Mouse (Mus musculus) gastrocnemius, postnatal 36 days (tissue): ENCODE data around the gene Thsd7b. TPM values are rescaled to one million over a fixed set of nuclear protein-coding genes. Genes with fewer than 3 reads are reported as not detected.

Experiments used
- DNase-seq, 2 experiments: peaks; one replicate each; pipeline ENCODE4 v3.0.0; 2022
- intact Hi-C: fragments of 180-260 bp; cut with DNase I; formaldehyde crosslinking; loops from one replicate; pipeline ENCODE4 v1.15.1; 2025
- total RNA-seq, 2 experiments: library from RNA; stranded (reverse); gene quantifications; 2 replicates each; pipeline ENCODE4 v1.2.3; 2021

Thsd7b gene
- total RNA-seq, 2 experiments from 2014 or later = 0.27 to 0.51 TPM

GRCm38 (mm10) chr1:129501707-129502106 is 228.6 kb downstream of the Thsd7b start:
- DNase-seq = no peak
- intact Hi-C loops = no loop called here

GRCm38 (mm10) chr1:129516379-129516778 is 243.3 kb downstream of the Thsd7b start:
- intact Hi-C loops = no loop called here
- no peak for DNase-seq

GRCm38 (mm10) chr1:129519751-129520150 is 246.6 kb downstream of the Thsd7b start:
- DNase-seq = no peak
- intact Hi-C loops = no loop called here

- no peak for DNase-seq
Observed at GRCm38 (mm10) chr1:129526967-129527366, 253.9 kb downstream of the Thsd7b start.

GRCm38 (mm10) chr1:129532206-129532605 is 259.1 kb downstream of the Thsd7b start:
- intact Hi-C loops = no loop called here

More at GRCm38 (mm10) chr1:129526967-129527366, 253.9 kb downstream of the Thsd7b start:
- intact Hi-C loops = no loop called here

GRCm38 (mm10) chr1:129538508-129538907 is 265.4 kb downstream of the Thsd7b start:
- intact Hi-C loops = no loop called here
- no peak for DNase-seq

More at GRCm38 (mm10) chr1:129532206-129532605, 259.1 kb downstream of the Thsd7b start:
- DNase-seq = no peak

GRCm38 (mm10) chr1:129538970-129539369 is 265.9 kb downstream of the Thsd7b start:
- DNase-seq = no peak
- intact Hi-C loops = no loop called here

GRCm38 (mm10) chr1:129540751-129541150 is 267.6 kb downstream of the Thsd7b start:
- intact Hi-C loops = no loop called here
- no peak for DNase-seq

- intact Hi-C loops = no loop called here
- DNase-seq = no peak
Observed at GRCm38 (mm10) chr1:129542563-129543146, 269.6 kb downstream of the Thsd7b start.

- intact Hi-C loops = no loop called here
- no peak for DNase-seq
Observed at GRCm38 (mm10) chr1:129543169-129543568, 270.1 kb downstream of the Thsd7b start.

- intact Hi-C loops = no loop called here
- DNase-seq = no peak
Observed at GRCm38 (mm10) chr1:129558054-129558453, 285.0 kb downstream of the Thsd7b start.

GRCm38 (mm10) chr1:129559137-129559536 is 286.0 kb downstream of the Thsd7b start:
- DNase-seq = no peak
- intact Hi-C loops = no loop called here

GRCm38 (mm10) chr1:129559812-129560211 is 286.7 kb downstream of the Thsd7b start:
- no peak for DNase-seq
- intact Hi-C loops = no loop called here

- intact Hi-C loops = no loop called here
- DNase-seq = no peak
Observed at GRCm38 (mm10) chr1:129562707-129563106, 289.6 kb downstream of the Thsd7b start.

- intact Hi-C loops = no loop called here
- DNase-seq = no peak
Observed at GRCm38 (mm10) chr1:129570522-129570921, 297.4 kb downstream of the Thsd7b start.

GRCm38 (mm10) chr1:129579955-129580354 is 306.9 kb downstream of the Thsd7b start:
- no peak for DNase-seq
- intact Hi-C loops = no loop called here

GRCm38 (mm10) chr1:129586635-129587034 is 313.5 kb downstream of the Thsd7b start:
- intact Hi-C loops = no loop called here

GRCm38 (mm10) chr1:129589366-129590002 is 316.4 kb downstream of the Thsd7b start:
- no peak for DNase-seq
- intact Hi-C loops = no loop called here

More at GRCm38 (mm10) chr1:129586635-129587034, 313.5 kb downstream of the Thsd7b start:
- DNase-seq = no peak

GRCm38 (mm10) chr1:129595447-129595846 is 322.3 kb downstream of the Thsd7b start:
- intact Hi-C loops = no loop called here
- no peak for DNase-seq

- intact Hi-C loops = no loop called here
- DNase-seq = no peak
Observed at GRCm38 (mm10) chr1:129600933-129601332, 327.8 kb downstream of the Thsd7b start.

GRCm38 (mm10) chr1:129602284-129602683 is 329.2 kb downstream of the Thsd7b start:
- intact Hi-C loops = no loop called here
- no peak for DNase-seq

GRCm38 (mm10) chr1:129608395-129608794 is 335.3 kb downstream of the Thsd7b start:
- intact Hi-C loops = no loop called here
- no peak for DNase-seq
